Mouse (Mus musculus) heart, postnatal 36 days (tissue): ENCODE results near the gene Ankrd44. TPM values are rescaled to one million over a fixed set of nuclear protein-coding genes. Genes with fewer than 3 reads are reported as not detected.

Experiments used
- DNase-seq, 2 experiments: peaks; one replicate each; pipeline ENCODE4 v3.0.0; 2021 to 2022
- intact Hi-C: fragments of 180-260 bp; cut with DNase I; formaldehyde crosslinking; loops from one replicate; pipeline ENCODE4 v1.15.1; 2025
- total RNA-seq, 2 experiments: library from RNA; stranded (reverse); gene quantifications; 2 replicates each; pipeline ENCODE4 v1.2.3; 2021

Gene Ankrd44
- total RNA-seq, 2 experiments from 2014 or later: 13.2 to 15.7 TPM

DNA sequence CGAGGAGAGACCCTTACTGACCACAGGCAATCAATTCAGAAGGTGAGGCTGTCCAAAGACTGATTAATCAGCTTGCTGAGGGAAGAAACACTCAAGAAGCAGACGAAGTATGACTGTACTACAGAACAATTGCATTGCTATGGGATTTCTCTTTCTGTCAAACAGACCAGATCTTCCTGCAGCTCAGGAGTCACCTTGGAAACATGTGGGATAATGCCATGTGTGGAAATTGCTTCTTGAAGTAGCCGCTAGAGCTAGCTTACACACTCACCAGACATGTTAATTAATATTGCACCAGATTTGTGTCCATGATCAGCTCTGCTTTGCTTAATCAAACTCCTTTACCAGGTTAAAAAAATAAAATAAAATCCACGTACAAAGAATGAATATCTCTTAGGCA, 137.8 kb downstream of the Ankrd44 start:
- no peak for DNase-seq
- intact Hi-C loops: no loop called here

DNA sequence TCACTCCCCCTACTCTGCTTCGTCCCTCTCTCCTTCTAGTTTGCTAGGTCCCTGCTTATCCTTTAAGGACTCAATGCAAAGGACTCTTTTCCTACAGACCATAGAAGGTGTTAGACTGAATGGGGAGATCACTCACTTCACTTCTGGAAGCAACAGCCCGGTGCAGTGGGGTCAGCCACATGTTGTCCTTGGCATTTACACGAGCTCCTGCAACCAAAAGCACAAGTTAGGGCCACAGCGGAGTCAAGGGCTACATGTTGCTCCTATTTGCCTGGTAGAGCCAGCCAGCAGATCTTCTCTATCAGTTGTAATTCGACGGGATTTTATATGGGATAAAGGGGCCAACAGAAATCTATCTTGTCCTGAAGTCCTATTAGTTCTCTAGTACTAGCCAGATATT, 148.0 kb downstream of the Ankrd44 start:
- intact Hi-C loops: no loop called here
- no peak for DNase-seq

DNA sequence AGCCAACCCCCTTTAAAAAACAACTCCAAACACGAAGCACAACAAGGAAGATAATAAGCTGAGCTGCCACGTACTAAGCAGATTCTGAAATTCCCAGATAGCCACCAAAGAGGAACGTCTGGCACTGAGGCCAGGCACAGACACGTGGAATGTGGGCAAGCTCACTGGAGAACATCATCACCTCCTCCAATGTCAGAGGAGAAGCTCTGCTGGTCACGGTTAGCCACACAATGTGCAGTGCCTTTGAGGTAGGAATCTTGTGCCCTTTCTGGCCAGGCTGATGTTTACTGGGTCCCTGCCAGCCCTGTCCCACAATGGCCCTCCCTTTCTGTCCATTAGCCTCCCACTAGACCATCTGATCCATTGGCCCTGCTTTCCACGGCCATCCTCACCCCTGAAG, 149.1 kb downstream of the Ankrd44 start:
- intact Hi-C loops: no loop called here
- no peak for DNase-seq

DNA sequence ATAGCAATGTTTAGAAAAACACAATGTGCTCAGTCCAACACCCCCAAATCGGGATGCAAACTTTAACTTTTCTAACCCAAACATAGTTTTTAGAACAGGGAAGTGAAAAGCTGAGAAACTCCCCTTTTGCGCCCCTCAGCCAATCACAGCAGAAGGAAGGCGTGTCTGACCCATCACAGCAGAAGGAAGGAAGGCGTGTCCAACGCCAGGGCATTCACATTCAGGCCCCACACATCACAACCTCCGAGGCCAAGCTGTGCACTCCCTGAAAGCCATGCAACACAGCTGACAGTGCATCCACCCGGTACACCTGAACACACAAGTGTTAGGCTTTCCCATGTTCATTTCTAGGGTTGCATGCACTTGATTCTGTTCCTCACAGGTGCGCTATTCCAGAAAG, 150.1 kb downstream of the Ankrd44 start:
- intact Hi-C loops: no loop called here
- no peak for DNase-seq

DNA sequence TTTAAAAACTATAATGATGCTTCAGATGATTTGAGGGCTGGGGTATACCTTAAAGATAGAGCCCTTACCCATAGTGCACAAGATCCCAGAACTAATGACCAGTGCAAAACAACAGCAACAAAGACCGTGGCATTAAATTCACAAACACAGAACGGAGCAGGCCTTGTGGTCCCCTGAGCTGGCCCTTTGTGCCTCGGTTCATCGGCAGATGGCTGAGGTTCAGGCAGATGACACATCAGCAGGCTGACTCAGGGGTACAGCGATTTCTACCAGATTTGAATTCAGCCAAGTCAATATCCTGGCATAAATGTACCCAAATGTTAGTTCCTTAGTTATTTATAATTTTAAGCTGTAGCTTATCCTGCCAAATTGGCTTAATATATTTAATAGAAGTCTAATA, 153.3 kb downstream of the Ankrd44 start:
- intact Hi-C loops: no loop called here
- no peak for DNase-seq

DNA sequence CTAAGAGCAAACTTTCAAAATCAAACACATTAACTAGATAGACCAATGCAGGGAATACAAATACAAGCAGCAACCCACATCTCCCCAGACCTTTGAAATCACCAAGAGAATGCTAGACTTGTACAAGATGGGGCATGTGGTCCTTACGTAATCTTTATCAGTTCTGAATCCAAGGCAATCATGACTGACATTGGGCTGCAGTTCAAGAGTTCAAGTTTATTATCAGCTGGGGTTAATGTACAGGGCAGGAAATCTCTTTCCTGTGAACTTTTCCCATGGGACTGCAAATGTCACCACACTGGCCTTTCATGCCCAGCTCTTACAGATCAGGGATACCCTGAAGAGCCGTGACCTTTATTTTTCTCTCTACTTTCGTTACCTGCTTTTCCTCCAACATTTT, 154.7 kb downstream of the Ankrd44 start:
- intact Hi-C loops: no loop called here
- no peak for DNase-seq

DNA sequence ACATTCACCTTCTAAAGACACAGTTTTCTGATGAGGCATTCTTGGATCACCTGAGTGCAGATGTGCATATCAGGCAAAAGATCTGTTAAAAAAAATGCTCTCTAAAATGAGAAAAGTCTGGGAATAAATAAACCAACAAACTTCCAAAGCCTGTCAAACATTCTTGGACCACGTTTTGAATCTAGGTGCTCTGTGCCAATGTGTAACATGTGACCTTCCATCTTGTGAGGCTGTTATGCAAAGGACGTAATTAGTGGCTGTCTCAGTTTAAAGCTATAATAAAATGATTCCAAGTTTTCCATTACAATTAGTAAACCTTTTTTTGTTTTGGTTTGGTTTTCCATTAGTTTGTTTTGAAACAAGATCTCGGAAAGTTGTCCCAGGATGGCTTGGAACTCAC, 159.0 kb downstream of the Ankrd44 start:
- intact Hi-C loops: loop anchor here (5.0 kb wide), 1 partner anchor 65 kb away; no protein-coding TSS in a partner anchor
- DNase-seq: no peak

DNA sequence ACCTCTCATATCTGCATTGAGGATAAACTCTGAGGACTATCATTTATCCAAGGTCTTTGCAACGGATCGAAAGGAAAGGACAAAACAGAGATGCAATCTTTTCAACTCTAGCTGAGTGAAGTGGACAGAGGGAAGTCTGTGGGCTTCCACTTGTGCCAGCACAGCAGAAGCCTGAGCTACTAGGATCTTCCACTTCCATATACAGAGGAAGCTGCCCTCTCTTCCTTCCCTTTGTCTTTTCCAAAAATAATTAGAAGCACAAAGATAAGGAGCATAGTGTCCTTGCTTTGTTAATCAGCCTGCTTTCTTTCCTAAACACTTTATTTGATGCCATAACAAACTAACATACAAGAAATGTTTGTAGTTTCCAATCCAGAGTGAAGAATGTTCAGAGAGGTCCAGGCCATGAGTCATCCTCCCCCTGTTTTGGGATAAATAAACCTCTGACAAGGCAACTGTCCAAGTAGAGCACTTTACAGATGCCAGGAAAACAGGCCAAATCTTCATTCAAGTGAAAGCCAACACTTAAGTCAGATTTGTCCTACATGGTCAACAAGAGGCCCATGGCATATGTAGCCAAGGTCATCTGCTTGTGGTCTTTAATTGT, 160.5 kb downstream of the Ankrd44 start:
- peak; percentile 20 to 35 for DNase-seq
- intact Hi-C loops: loop anchor here (5.0 kb wide), 1 partner anchor 67 kb away; no protein-coding TSS in a partner anchor

DNA sequence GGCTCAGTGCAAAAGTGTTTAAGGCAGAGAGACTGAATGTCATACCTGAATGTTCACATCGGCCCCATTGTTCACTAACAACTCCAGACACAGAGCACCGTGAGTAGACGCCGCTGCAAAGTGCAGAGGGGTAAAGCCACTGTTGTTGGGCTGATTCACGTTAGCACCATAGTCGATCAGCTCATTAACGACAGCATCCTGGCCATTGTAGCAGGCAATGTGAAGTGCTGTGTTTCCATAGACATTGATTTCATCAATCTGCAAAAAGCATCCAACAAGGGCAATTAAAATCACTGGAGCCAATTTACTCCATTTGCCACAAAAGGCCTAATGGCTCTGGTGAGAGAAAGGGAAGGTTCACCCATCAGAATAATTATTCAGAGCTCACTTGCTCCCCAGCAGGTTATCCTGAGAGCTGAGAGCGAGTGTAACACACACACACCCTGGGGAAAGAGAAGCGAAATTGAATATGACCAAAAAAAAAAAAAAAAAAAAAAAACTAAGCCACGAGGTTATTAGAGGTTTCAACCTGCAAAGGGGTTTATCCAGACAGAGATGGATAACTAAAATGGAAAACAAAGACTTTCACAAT, 163.9 kb downstream of the Ankrd44 start:
- no peak for DNase-seq
- intact Hi-C loops: no loop called here

DNA sequence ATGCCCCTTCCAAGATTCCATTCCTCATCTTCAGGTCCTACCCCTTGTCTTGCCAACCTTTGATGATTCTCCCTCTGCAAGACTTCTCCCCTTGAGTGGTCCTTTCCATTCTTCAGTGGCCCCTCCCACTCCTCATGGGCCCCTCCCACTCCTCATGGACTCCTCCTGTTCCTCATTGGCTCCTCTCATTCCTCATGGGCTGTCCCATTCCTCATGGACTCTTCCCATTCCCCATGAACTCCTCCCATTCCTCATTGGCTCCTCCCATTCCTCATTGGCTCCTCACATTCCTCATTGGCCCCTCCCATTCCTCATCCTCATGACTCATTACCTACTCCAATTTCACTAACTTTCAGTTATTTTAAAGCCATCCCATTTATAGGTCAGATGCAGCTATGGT, 166.3 kb downstream of the Ankrd44 start:
- no peak for DNase-seq
- intact Hi-C loops: loop anchor here (5.0 kb wide), 2 partner anchors 67 to 222 kb away; no protein-coding TSS in a partner anchor

DNA sequence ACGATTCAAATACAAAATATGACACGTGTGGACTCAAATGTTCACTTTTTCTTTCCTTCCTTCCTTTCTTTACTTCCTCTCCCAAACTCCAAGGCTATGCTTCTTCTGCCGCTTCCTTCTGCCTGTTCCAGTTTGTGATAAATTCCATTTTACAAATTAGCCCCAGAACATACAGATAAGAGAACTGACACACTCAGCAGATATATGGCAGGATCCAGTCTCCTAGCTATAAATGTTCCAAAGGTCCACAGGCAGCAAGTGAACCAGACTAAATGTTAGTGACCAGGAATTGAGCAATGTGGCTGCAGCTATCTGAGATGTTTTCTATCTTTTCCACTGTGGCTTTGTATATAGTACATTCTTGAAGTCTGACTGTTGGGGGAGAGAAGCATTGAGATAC, 168.9 kb downstream of the Ankrd44 start:
- DNase-seq: no peak
- intact Hi-C loops: loop anchor here (1.0 to 5.0 kb wide), 3 partner anchors 70 to 225 kb away; partner anchors contain the start of gene Ankrd44

DNA sequence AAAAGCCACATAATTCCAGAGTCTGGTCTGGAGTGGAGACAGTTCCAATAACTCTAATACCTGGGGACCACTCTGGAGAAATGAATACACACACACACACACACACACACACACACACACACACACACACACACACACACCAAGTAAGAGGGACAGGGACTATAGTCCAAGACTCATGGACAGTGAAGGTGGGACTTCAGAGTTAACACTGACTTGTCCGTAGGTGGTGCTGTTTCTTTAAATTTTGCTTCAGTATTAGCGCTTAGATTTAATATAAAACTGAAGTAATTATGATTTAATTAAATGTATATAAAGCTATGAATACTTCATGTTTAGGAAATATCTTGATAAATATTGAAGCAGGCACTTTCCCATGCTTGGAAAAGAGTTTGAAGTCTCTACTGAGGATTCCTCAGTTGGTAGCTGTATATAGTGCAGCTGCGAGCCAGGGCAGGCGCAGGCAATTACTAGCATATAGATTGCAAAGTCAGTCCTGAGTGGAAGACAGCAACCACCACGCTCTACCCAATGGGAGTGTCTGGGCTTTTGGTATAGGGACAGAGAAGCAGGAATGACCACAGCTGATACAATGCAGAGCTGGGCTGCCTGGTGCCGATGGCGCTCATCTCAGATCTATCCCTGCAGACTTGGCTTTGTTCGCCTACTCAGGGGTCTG, 170.4 kb downstream of the Ankrd44 start:
- intact Hi-C loops: loop anchor here (5.0 kb wide), 2 partner anchors 71 to 226 kb away; no protein-coding TSS in a partner anchor
- DNase-seq: no peak

DNA sequence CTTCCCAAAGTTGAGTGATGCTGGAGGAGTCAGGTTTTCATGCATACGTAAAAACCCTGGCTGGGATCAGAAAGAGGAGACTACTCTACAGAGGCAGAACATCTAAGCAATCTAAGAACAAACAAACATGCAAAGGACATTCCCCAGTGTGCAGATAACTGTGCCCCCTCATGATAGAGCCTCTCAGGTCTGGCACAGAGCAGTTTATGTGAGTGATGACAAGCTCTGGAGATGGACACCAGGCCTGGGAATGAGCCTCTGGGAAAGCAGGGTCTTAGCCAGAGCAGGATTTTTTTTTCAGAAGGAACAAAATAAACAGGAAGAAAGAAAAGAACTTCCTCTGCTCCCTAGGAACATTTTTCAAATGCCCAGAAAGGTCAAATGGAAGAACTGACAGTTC, 176.2 kb downstream of the Ankrd44 start:
- DNase-seq: peak; percentile 32 to 62
- intact Hi-C loops: loop anchor here (5.0 kb wide), 1 partner anchor 83 kb away; no protein-coding TSS in a partner anchor

DNA sequence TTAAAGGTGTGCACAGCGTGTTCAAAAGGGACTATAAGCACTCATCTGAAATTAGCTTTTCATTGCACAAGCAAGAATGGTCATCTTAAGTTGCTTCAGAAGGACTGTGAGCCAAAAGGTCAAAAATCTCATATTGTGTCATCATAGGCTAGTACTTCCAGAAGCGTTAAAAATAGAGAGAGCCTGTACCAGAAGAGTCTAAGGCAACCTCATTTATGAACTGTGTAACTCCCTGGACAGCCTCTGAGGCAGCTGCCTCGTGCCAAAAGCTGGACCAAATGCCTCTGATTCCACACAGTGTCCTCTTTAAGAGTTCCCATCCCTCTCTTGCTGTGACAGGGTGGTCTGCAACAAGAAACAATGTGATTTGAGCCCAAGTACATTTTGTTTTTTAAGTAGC, 176.7 kb downstream of the Ankrd44 start:
- DNase-seq: peak in 1 of 2 experiments; percentile 20
- intact Hi-C loops: no loop called here

DNA sequence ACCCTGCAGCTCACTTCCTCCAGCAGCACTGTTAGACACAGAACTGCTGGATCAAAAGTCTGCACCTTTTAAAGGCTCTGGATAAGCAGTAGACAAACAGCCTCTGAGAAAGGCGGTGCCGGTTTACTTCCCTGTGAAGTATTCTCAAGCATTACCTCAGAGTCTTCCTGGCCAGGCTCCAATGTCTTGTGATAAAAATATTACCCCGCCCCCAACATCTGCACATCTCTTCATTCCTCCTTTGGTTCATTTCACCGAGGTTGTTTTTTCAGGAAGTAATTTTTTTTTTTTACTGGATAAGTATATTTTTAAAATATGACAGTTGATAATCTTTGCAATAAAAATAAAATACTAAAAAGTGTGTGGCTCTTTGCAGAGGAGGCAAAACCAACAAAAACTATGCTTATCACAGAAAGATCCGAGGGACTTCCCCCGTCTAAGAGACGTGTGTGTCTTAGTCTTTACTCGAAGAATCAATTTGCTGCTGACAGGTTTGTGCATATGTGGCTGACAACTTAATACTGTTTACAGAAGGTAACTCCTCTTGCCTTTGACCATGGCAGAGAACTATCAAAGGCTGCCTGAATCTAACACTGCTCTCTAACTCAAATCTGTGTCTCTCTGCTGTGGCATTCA, 178.3 kb downstream of the Ankrd44 start:
- peak; percentile 52 to 60 for DNase-seq
- intact Hi-C loops: no loop called here

DNA sequence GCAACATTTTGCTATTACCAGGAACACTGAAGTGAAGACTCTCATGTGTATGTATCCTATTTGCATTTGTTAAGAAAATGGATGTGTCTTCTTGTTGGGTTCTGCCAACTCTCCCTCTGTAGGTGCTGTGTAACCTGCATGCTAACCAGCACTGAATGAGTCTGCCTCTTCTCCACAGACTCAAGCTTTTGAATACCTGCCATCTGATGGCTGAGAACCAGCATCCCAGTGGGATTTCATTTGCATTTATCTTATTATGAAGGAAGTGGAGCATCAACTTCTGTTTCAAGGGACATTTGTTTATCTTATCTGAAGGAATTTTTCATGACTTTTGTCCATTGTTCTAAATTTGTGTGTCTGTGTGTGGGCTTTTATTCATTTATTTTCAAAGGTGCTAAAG, 180.5 kb downstream of the Ankrd44 start:
- intact Hi-C loops: no loop called here

DNA sequence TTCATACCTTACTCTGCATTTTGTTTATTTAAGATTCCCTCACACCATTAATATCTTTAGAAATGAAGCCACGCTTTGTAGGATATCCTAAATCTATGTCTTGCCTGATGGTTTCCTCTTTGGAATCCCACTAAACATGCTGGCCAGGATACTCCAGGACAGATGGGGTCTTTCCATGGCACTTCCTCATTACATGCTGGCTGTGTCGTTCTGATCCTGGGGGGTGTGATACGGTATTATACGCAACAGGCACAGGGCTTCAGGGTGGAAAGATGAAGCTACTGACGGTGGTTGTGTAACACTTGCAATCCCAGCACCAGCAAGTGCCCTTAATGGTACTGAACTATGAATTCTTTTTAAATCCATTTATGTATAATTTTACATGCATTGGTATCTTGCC, 182.0 kb downstream of the Ankrd44 start:
- intact Hi-C loops: no loop called here
- no peak for DNase-seq

More for the DNA sequence above, 180.5 kb downstream of the Ankrd44 start:
- no peak for DNase-seq

DNA sequence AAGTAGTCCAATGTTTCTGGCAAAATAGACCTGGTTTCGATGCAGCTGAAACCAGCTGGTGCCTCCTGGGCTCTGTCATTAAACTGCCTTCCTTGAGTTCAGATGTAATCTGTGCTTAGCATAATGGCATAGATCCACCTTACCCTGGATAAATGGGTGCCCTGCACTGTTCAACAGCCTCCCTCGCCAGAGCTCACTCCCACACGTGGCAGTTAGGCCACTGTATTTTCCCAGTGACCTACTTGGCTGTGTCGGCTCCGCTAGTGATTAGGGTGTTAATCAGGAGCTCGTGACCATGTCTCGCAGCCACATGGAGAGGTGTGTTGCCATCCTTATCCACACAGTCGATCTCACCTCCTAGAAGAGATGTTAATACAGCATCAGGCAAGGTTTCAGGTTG, 183.1 kb downstream of the Ankrd44 start:
- intact Hi-C loops: no loop called here
- DNase-seq: no peak

DNA sequence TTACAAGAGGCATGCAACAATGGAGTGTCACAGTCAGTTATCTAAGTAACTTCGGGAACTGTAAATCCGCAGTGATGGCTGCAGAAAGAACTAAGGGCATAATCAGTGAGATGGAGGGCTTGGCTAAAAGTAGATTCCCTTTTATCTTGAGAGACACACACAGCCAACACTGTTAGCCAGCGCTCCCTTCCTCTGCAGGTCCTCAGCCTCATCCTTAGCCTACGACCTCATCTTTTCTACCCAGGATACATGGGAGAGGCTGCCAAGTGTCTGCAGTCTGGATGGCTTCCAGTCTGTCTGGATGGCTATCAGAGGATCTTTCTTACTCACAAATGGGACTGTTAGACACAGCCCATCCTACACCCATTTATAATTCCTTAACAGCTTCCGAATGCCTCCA, 185.3 kb downstream of the Ankrd44 start:
- no peak for DNase-seq

DNA sequence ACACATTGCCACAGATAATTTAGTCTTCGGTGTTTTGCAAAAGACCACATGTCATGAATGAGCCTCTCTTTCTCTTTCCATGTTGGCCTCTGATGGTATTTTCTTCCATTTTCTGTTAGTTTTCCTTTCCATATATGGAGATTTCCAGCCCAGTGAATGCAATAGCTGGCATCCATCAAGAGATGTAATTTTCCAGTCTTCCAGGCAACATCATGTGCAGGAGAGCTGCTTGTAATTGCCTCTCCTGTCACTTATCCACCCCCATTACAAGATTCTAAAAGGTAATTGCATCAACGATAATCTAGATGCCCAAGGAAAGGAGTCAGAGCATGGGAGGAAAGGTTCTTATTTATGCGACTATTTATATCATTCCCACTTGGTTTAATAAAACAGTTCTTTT, 188.7 kb downstream of the Ankrd44 start:
- intact Hi-C loops: no loop called here
- DNase-seq: no peak

More for the DNA sequence above, 185.3 kb downstream of the Ankrd44 start:
- intact Hi-C loops: no loop called here

DNA sequence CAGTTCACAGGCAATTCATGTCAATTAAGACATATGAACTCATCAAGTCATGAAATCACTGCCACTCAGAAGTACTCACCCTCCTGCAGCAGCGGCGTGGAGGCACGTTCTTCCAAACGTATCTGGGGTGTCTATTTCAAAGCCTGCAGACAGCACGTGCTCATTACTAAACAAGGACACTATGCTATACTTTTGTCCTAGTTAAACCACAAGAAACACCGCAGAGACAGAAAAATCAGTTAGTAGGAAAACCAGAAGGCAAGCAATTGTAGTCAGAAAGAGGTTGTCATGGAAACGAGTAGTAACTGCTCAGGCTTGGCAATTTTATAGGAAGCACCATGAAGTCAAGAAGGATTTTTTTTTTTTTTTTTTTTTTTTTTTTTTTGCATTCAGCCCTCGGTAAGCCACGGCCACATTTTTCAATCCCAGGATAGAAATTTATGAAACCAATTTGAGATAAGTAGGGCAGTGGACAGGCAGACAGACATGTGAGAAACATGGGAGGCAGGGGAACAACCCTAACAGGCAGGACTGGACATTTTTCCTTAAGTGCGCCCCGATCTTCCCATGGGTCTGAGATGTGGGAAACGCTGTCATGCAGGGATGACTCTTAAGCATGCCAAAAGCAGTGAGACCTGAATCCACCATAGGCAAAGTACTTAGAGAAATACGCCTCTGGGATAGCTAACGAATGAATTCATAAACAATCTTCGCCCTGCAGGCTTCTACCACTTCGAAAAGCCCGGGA, 191.1 kb downstream of the Ankrd44 start:
- intact Hi-C loops: no loop called here
- DNase-seq: no peak
